Mouse (Mus musculus) kidney, postnatal 0 days (tissue): ENCODE data around the gene Gtf2f1. TPM values are rescaled to one million over a fixed set of nuclear protein-coding genes. Genes with fewer than 3 reads are reported as not detected.

ENCODE experiments used
- ATAC-seq: fragments of 200-750 bp; cut with Nextera tagmentation; replicated peaks from 2 replicates; pipeline ENCODE4 v1.8.0; 2017; ENCODE audit warnings: low read depth, moderate number of reproducible peaks, moderate TSS enrichment, moderate library complexity; ENCODE audit not compliant: low FRiP score
- DNase-seq: peaks from one replicate; pipeline ENCODE4 v3.0.0-alpha.2; 2016; ENCODE audit warnings: low spot score
- H3K27ac ChIP-seq: fragments of 300-500 bp; sonication (generic); 2 replicates; pipeline ENCODE4 v1.5.1; 2014; ENCODE audit warnings: mild to moderate bottlenecking
- H3K27me3 ChIP-seq: fragments of 300-500 bp; sonication (generic); 2 replicates; pipeline ENCODE4 v1.6.1; 2014; ENCODE audit warnings: low read length, mixed read lengths; ENCODE audit not compliant: insufficient read depth
- H3K36me3 ChIP-seq: fragments of 300-500 bp; sonication (generic); 2 replicates; pipeline ENCODE4 v1.6.1; 2014; ENCODE audit warnings: low read length, mixed read lengths; ENCODE audit not compliant: insufficient read depth
- H3K4me1 ChIP-seq: fragments of 300-500 bp; sonication (generic); replicated peaks from 2 replicates; pipeline ENCODE4 v1.6.1; 2014; ENCODE audit warnings: antibody characterized with exemption, low read length, mixed read lengths; ENCODE audit not compliant: insufficient read depth
- H3K4me2 ChIP-seq: fragments of 300-500 bp; sonication (generic); 2 replicates; pipeline ENCODE4 v1.6.1; 2014; ENCODE audit warnings: mild to moderate bottlenecking, low read length, moderate library complexity, mixed read lengths
- H3K4me3 ChIP-seq: fragments of 300-500 bp; sonication (generic); replicated peaks from 2 replicates; pipeline ENCODE4 v1.5.1; 2014; ENCODE audit warnings: low read depth, low read length
- H3K9ac ChIP-seq: fragments of 300-500 bp; sonication (generic); 2 replicates; pipeline ENCODE4 v1.6.1; 2014; ENCODE audit warnings: low read depth, low read length
- H3K9me3 ChIP-seq: fragments of 300-500 bp; sonication (generic); replicated peaks from 2 replicates; pipeline ENCODE4 v1.6.1; 2016; ENCODE audit warnings: low read length, inconsistent platforms, mixed read lengths
- CTCF ChIP-seq: IDR thresholded peaks from 2 replicates; pipeline ENCODE4 v1.5.1; 2016; ENCODE audit warnings: antibody characterized with exemption, low read depth, mild to moderate bottlenecking, moderate library complexity
- WGBS: fragments of 180-500 bp; shearing (Covaris S2); extraction: QIAGEN DNeasy Blood & Tissue Kit; methylation state at CpG from one replicate; pipeline ENCODE4 v1.1.7; 2014; 5-methylcytosine and 5-hydroxymethylcytosine counted together
- polyA plus RNA-seq: library from polyadenylated mRNA; unstranded; fragments of >200 nt; fragmentation: Nextera tagmentation; extraction: Ambion mirVana; gene quantifications from 2 replicates; pipeline ENCODE4 v1.2.1, GENCODE M21; 2015

Gene Gtf2f1
- polyA plus RNA-seq, 1 experiment from 2014 or later: 46.7 TPM

- no peak within 1 kb of the TSS for H3K27ac ChIP-seq
- WGBS: 88% methylated on average over 5 of the region's 5 CpGs
- H3K9ac ChIP-seq: no peak within 1 kb of the TSS
- H3K4me3 ChIP-seq: no peak within 1 kb of the TSS
- DNase-seq (no peak), ATAC-seq (no peak)
- no peaks in the 10 kb centered on the region for H3K27me3 ChIP-seq
- no peaks in the 10 kb centered on the region for H3K9me3 ChIP-seq
- H3K4me2 ChIP-seq: no peak within 1 kb of the TSS
- H3K36me3 ChIP-seq: no peaks in the 10 kb centered on the region
- no peak for TF ChIP-seq CTCF
- H3K4me1 ChIP-seq: no peaks in the 10 kb centered on the region
Measured at GRCm38 (mm10) chr17:56982013-56982412, 29.1 kb downstream of the Gtf2f1 start, which contains the start of gene Acer1. TSS of gene Acer1 (minus strand) at chr17:56982126.

- H3K9me3 ChIP-seq: no peaks in the 10 kb centered on the region
- H3K9ac ChIP-seq: no peak overlapping the region
- DNase-seq (no peak), ATAC-seq (no peak)
- H3K27me3 ChIP-seq: no peaks in the 10 kb centered on the region
- H3K27ac ChIP-seq: no peak overlapping the region
- no peak overlapping the region for H3K4me3 ChIP-seq
- H3K36me3 ChIP-seq: no peaks in the 10 kb centered on the region
- 63% methylated on average over 7 of the region's 7 CpGs for WGBS
- H3K4me2 ChIP-seq: no peak overlapping the region
- H3K4me1 ChIP-seq: no peaks in the 10 kb centered on the region
- TF ChIP-seq CTCF: no peak
Measured at GRCm38 (mm10) chr17:56981049-56981448, 30.0 kb downstream of the Gtf2f1 start.

- WGBS: 18% methylated on average over 6 of the region's 8 CpGs
Measured at GRCm38 (mm10) chr17:56979524-56979923, 31.6 kb downstream of the Gtf2f1 start.

GRCm38 (mm10) chr17:56976531-56977390 is 34.3 kb downstream of the Gtf2f1 start:
- Histone ChIP-seq H3K4me2 (no peak overlapping the region), H3K4me1 (no peaks in the 10 kb centered on the region), H3K9ac (no peak overlapping the region), H3K27me3 (no peaks in the 10 kb centered on the region), H3K9me3 (no peaks in the 10 kb centered on the region), H3K36me3 (no peaks in the 10 kb centered on the region), H3K4me3 (no peak overlapping the region), H3K27ac (no peak overlapping the region)
- ATAC-seq (no peak), DNase-seq (no peak)
- WGBS: 70% methylated on average over 8 of the region's 8 CpGs
- no peak for TF ChIP-seq CTCF

More at GRCm38 (mm10) chr17:56979524-56979923, 31.6 kb downstream of the Gtf2f1 start:
- ATAC-seq (no peak), DNase-seq (no peak)
- Histone ChIP-seq H3K36me3 (no peaks in the 10 kb centered on the region), H3K27ac (no peak overlapping the region), H3K27me3 (no peaks in the 10 kb centered on the region), H3K4me2 (no peak overlapping the region), H3K9me3 (no peaks in the 10 kb centered on the region), H3K4me3 (no peak overlapping the region), H3K4me1 (no peaks in the 10 kb centered on the region), H3K9ac (no peak overlapping the region)
- no peak for TF ChIP-seq CTCF

- Histone ChIP-seq H3K4me2 (no peak overlapping the region), H3K4me1 (no peaks in the 10 kb centered on the region), H3K36me3 (no peaks in the 10 kb centered on the region), H3K27me3 (no peaks in the 10 kb centered on the region), H3K9ac (no peak overlapping the region), H3K4me3 (no peak overlapping the region), H3K27ac (no peak overlapping the region), H3K9me3 (no peaks in the 10 kb centered on the region)
- TF ChIP-seq CTCF: no peak
- 84% methylated on average over 3 of the region's 3 CpGs for WGBS
- ATAC-seq (no peak), DNase-seq (no peak)
Measured at GRCm38 (mm10) chr17:56975391-56975790, 35.7 kb downstream of the Gtf2f1 start.

- H3K4me2 ChIP-seq: no peak overlapping the region
- no peak overlapping the region for H3K27ac ChIP-seq
- H3K36me3 ChIP-seq: no peaks in the 10 kb centered on the region
- no peak overlapping the region for H3K4me3 ChIP-seq
- 74% methylated on average over 5 of the region's 5 CpGs for WGBS
- H3K9ac ChIP-seq: no peak overlapping the region
- no peak for TF ChIP-seq CTCF
- H3K27me3 ChIP-seq: no peaks in the 10 kb centered on the region
- no peaks in the 10 kb centered on the region for H3K9me3 ChIP-seq
- DNase-seq (no peak), ATAC-seq (no peak)
- H3K4me1 ChIP-seq: no peaks in the 10 kb centered on the region
Measured at GRCm38 (mm10) chr17:56974708-56975240, 36.3 kb downstream of the Gtf2f1 start.
